Mouse (Mus musculus) adipocyte (in vitro differentiated cells): ENCODE data around the gene Sh3pxd2a.

Experiments
- DNase-seq: peaks from one replicate; pipeline ENCODE4 v3.0.0-alpha.2; 2016; ENCODE audit warnings: low spot score

The Sh3pxd2a gene

GRCm38 (mm10) chr19:47335262-47335661 lies 128.9 kb downstream of the Sh3pxd2a start:
- DNase-seq = no peak

DNA sequence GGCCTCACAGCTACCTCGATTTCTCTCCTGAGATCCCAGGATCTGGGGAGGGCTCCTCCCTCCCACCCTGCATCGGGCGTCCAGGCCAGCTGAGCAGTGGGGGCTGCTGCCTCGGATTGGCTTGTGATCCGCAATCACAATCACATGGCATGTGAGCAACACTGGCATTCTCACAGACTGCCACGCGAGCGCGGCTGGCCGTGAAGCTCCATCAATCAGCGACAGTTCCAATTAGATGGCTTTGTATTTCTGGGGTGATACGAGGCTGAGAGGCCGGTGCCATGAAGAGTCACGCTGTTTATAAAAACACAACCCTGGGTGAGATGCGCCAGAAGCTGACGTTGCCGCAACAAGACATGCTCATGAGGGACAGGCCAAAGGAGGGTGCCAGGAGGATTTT lies 129.5 kb downstream of the Sh3pxd2a start:
- DNase-seq = no peak

- DNase-seq = peak; percentile 81
These were observed 133.4 kb downstream of the Sh3pxd2a start for GRCm38 (mm10) chr19:47330743-47331227.

DNA sequence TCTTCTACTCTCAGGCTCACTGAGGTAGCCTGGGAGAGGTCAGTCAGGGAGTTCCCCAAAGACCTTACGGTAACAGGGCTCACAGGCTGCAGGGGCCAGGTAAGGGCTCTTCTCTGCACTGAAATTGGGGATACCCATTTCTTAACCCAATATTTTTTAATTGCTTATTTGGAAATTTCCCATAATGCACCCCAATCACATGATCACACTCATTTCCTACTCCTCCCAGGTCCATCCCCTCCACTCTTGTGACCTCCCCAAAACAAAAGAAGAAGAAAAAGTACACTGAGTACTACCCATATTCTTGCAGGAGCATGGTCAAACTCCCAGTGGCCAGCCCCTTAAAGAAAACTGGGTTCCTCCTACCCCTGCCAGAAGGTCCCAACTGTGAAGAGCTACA lies 135.1 kb downstream of the Sh3pxd2a start:
- DNase-seq = no peak

DNA sequence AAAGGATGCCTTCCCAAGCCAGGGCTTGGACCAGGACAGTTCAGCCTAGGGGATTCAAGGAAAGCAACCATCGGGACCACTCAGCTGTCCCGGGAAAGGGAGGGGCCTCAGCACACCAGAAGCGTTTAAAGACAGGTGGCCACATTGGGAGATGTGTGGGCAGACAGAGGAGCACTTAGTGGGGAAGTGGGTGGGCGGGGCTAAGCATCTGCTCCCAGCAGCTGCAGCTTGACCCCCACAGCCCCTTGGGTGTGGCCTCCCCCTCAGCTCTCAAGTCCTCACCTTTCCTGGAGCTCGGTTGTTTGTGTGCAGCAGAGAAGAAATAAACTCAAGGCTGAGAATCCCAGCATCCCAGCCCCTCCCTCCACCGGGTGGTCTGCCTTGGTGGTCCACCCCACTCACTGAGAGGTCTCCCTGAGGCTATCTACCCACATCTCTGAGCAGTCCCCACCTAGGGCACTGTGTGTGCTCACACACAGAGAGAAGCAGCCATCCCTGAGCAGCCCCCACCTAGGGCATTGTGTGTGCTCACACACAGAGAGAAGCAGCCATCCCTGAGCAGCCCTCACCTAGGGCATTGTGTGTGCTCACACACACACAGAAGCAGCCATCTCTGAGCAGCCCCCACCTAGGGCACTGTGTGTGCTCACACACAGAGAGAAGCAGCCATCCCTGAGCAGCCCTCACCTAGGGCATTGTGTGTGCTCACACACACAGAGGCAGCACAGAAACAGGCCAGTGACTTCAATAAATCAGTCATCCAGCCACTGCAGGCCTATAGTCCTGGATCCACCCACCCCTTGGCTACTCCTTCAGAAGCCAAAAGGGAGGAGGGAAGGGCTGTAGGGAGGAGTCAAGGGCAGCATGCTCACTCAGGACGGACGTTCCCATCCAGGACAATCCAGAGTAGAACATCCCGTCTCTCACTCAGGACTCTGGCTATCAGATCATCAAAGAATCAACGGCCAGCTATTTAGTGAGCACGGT lies 136.0 kb downstream of the Sh3pxd2a start:
- peak; percentile 84 for DNase-seq

DNA sequence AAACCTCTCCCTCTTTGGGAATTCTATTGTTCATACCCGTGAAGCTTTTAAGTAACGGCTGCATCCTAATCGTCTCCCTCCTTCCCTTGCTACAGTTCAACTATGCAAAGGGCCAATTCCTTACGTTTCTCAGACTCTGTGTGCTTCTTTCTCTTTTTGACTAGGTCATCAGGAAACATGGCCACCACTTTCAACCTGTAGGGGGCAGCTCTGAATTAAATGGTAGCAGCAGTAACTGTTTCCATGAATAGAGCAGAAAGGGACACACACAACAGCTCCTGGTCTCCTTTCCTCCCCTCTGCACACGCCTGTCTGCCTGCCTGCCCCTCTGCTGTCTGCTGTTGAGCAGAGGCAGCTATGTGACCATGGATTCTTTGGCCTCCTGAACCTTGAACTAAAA lies 138.3 kb downstream of the Sh3pxd2a start:
- DNase-seq = peak; percentile 86

- no peak for DNase-seq
These were observed 140.9 kb downstream of the Sh3pxd2a start for GRCm38 (mm10) chr19:47323096-47323849.

DNA sequence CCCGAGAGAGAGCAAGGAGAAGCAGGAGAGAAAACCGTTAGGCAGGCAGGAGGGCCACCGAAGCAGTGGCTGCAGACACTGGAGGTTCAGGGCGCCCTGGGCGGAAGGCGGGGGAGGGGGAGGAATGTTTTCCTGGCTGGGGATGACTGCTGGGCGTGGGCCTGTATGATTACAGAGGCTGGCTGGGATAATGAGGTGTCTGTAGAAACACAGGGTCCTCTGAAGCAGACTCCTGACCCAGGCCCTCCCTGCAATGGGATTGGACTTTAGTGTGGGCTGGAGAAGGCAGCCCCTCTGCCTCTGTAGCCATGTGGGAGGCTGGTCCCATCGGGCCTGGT lies 143.9 kb downstream of the Sh3pxd2a start:
- DNase-seq = peak; percentile 82

- DNase-seq = peak; percentile 95
These were observed 144.5 kb downstream of the Sh3pxd2a start for GRCm38 (mm10) chr19:47319521-47320330.

DNA sequence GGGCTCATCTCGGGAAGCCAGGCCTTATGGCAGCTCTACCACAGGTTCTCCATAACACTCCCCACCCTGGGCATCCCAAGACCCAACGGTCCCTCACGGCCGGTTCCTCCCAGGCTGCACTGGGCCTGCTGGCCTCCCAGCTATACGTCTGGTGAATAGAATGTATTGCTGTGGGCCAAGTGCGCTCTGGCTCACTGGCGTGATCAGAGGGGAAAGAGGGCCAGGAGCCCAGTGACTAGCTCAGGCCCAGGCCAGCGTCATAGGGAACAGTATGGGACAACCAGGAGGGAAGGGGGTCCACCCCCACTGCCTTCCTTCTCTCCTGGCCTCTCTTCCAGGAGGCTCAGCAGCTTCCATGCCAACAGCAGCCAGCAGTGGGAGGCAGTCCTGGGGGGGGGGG lies 145.1 kb downstream of the Sh3pxd2a start:
- no peak for DNase-seq

DNA sequence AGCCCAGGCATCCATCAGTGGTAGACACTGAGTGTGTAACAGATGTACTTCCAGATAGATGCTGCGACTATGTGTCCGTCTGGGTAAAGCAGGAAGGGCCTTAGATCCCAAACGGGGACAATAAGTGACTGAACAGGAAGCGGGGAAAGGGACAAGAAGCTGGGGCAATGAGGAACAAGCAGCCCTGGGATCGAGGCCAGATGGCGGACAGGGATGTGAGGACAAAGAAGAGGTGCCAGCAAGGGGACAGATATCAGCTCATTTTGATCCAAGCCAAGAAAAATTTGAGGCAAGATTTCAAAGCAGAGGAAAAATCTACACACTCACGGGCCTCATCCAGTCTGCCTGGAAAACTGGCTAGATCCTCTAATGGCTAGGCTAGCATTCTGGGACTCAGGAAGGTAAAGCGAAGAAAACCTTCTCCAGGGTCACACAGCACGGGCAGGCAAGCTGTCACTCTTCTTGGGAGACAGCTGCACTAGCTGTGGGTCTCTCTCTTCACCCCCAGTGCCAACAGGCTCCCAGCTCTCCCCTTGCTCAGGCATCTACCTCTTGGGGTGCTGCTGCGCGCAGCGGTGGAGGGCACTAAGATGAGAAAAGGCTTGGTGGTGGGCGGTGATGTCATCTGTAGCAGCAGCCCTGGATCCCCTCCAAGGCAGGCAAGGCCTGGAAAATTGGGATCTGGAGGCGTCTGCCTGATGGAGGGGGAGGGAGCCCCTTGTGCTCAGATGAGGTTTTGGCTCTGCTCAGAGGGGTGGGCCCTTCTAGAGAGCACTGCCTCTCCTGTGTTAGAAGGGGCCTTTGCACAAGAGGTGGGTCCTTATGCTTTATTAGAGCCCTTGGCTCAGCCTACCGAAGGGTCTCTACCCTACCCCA lies 146.9 kb downstream of the Sh3pxd2a start:
- peak; percentile 71 for DNase-seq

DNA sequence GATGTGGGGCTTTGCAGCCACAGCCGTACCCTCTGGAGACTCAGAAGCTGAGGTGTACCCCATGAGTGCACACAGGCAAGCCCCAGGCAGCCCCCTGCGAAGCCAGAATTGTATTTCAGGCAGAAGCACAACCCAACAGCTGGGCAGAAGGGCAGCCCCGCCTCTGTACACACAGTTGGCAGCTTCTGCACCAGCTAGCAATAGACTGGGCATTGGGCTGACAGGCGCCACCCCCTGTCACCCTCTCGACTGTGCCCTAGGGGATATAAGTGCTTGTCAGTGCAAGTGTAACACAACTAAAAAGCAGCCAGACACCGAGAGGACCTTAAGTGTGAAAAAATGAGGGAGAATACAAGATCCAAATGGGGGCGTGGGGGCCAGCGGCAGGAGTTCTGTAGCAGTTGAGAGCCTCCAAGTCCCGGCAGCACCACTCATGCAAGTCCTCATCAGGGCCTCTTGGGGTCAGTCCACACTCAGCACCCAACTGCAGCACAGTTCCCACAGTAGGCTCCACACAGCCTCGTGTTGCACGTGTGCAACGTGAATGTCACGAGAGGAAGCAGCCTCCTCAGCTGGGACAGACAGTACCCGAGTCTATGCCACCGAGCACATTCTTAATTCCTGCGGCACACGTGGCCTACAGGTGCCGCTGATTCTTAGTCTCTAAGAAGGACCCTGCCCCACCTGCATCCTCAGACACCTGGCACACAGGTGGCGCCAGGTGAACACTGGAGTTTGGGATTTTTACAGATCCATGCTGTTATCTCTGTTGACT lies 147.7 kb downstream of the Sh3pxd2a start:
- DNase-seq = peak; percentile 82

- peak; percentile 71 for DNase-seq
These were observed 148.3 kb downstream of the Sh3pxd2a start for GRCm38 (mm10) chr19:47315917-47316265.

- DNase-seq = peak; percentile 89
These were observed 148.9 kb downstream of the Sh3pxd2a start for GRCm38 (mm10) chr19:47315091-47315916.

GRCm38 (mm10) chr19:47314076-47314941 lies 149.9 kb downstream of the Sh3pxd2a start:
- DNase-seq = peak; percentile 97

GRCm38 (mm10) chr19:47313387-47314075 lies 150.7 kb downstream of the Sh3pxd2a start:
- peak; percentile 73 for DNase-seq

DNA sequence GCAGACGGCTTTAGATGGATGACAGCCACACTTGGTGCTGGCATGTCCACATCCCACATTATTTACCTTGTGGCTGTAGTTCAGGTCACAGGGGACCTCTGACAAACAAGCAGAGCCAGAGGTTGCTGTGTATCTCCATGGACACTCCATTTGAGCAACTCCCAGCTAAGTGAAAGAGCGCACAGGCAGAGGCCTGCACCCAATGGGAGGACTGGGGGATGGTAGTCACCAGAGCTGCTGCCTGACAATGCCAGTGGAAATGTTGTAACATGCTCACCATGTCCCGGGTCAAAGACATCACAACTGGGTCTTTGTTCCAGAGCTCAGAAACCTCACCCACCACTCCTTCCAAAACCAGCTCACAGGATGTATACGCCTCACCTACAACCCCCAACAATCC lies 153.0 kb downstream of the Sh3pxd2a start:
- peak; percentile 92 for DNase-seq

GRCm38 (mm10) chr19:47309824-47310223 lies 154.4 kb downstream of the Sh3pxd2a start:
- DNase-seq = no peak
